Mouse (Mus musculus) adrenal gland, postnatal 25 days (tissue): ENCODE measurements around the gene Rab6a. TPM values are rescaled to one million over a fixed set of nuclear protein-coding genes. Genes with fewer than 3 reads are reported as not detected.
"Not testable (repeated sequence)": the region's sequence is repeated elsewhere in the genome, so short reads cannot be mapped to it uniquely, and the experiment has no call there.

Experiments
- DNase-seq: peaks from one replicate; pipeline ENCODE4 v3.0.0; 2021; ENCODE audit warnings: mixed read lengths
- long read RNA-seq: library from polyadenylated mRNA; stranded (forward); transcript quantifications from one replicate; pipeline ENCODE4 v2.0.0, GENCODE M21; 2021
- total RNA-seq: library from RNA; stranded (reverse); gene quantifications from 2 replicates; pipeline ENCODE4 v1.2.3, GENCODE M21; 2021

The Rab6a gene
- total RNA-seq = 64.8 and 67.5 TPM in 2 replicates
- long read RNA-seq, transcript Rab6a-201 (8 exons, 3,214 nt) = major isoform, 41 of 94 reads
- long read RNA-seq, transcript Rab6a-202 (8 exons, 3,110 nt) = minor isoform, 30 of 94 reads
- long read RNA-seq, partial matches to known transcripts = 22 of 94 reads
- long read RNA-seq, other reads (novel, unspliced or antisense) = 1 of 94 reads

DNA sequence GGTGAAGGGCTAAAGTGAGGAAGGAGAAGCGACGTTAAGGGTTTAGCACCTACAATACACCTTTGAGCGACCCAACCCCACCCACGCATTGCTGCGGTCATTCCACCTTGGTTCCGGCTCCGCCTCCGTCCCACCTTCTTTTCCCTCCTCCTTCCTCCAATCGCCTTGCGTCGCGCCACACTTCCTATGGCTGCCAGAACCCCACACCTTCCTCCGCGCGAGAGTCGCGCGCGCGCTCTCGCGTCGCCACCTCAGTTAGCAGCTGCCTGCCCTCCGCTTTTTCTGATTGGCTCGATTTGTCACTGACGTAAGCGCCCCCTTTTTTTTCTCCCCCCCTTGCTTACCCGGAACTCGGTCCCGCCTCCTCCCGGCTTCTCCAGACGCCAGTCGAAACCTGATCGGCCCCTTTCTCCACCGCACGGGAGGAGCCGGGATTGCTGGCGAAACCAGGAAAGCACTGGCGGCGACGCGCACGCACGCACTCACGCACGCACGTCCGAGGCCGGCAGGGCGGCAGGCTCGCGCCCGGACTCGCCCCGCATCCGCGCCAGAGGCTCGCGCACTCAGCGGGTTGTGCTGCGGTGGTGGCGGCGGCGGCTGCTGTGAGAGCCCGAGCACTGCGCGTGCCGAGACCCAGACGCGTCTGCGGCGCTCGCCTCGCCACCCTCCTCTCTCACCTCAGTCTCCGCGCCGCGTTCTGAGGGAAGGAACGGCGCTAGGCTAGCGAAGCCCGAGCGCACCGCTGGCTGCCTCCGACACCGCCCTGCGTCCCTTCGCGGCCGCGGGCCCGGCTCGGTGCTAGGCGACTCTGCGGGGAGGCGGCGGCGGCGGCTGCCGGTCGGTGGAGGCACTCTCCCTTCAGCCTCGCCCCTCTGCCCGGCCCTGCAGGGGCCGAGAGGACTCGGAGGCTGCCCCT, at the start of gene Rab6a:
Gene Rab6a (plus strand): TSS at position 197 of the 916 bp plus-strand sequence.
- DNase-seq = peak; percentile 95

DNA sequence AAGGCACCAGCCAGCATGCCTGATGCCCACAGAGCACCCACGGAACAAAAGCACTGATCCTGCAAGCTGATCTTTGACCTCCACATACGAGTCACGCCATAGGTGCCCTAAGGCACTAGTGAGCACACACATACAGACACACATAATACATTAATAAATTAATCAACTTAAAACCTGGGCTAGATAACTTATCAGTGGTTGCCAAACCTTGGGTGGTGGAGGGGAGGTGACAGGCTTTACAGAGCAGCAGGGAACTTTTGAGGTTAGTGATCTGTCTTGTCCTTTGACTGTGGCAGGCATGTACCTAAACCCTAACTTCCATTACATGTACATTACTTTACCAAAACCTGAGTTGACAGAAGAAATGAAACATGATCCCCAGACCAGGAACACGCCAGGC, 47.9 kb upstream of the Rab6a start:
- DNase-seq = no peak

DNA sequence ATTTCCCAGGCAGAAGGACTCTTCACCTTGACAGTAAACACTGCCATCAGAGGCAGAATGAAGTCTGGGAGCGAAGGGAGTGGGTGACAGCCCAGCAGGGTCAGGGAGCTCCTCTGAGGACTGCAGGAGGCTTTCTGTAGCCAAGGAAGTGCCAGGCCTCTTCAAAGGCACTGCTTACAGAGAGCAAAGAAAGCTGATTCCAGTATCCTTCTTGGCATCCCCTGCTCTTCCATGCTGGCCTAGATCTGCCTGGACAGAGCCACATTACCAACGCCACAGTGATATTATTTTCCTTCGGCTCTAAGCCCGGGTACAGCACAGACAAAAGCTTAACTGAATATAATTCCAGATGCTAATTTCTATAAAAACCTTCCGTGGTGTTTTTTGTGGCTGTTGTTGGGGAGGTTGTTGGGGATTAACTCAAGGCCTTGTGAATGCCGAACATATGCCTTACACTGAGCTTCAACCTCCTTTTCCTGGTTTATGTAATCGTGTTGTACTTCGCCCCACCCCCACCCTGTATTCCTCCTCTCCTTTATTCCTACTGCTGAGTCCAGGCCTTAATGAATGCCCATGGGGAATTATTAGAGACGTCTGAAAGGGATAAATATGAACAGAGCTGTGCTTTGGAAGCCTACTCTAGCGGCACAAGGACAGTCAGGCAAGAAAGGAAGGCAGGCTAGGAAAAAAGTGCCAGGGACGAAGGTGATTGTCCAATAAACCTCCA, 45.2 kb upstream of the Rab6a start:
- DNase-seq = no peak

DNA sequence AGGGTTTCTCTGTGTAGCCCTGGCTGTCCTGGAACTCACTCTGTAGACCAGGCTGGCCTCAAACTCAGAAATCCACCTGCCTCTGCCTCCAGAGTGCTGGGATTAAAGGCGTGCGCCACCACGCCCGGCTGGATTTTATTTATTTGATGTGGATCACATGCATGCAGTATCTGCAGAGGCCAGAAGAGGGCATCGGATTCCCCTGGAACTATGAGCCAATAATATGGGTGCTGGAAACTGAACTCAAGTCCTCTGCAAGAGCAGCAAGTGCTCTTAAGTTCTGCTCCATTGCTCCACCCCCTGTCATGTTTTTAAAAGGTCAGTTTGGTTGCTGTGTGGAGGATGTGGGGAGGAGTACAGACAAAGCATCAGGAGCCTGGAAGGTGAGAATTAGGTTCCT, 40.0 kb upstream of the Rab6a start:
- not testable (repeated sequence) for DNase-seq

DNA sequence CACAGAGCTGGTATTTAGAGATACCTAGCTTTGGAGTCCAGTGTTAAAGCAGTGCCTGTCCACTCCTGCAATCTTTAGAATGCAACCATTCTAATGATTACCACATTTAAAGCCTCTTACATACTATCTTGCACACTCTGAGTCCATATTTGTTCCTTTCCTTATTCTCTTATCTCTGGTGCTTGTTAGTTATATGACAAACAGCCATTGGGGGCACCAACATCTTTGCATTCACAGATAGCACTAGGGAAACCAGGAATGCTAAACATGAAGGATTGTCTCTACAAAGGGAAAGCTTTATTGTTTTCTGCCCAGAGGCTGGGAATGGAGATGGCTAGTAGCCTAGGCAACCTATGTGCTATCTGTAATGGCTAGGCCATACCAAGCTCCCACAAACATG, 37.3 kb upstream of the Rab6a start:
- DNase-seq = no peak

DNA sequence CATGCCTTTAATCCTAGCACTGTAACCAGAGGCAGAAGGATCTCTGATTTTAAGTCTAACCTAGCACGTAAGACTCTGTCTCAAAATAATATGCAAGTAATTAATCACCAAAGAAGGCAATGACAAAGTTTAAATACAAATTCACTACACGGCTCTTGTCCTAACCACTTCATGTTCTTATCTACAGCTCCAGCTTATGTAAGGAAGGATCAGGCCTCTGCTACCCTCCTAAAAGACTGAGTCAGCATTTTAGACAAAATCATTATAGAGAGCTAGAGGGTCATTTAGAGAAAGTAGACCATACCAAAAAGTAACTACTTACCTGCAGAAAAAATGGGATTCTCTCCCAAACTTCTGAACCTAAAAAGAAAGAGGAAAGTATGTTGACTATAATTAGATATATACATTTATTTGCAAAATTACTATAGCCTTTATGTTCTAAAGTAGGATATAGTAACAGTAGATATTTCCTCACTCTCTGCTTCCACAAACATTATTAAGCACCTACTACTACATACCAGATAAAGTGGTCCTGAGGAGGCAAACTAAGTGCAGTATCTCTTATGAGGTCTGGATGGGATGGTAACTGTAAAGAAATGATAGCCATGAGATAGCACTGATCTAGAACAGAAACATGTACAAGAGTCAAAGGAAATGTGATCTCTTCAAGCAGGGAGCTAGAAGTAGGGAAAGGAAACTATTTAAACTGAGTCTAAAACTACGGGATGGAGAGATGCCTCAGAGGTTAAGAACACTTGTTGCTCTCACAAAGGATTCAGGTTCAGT, 36.1 kb upstream of the Rab6a start:
- DNase-seq = no peak

DNA sequence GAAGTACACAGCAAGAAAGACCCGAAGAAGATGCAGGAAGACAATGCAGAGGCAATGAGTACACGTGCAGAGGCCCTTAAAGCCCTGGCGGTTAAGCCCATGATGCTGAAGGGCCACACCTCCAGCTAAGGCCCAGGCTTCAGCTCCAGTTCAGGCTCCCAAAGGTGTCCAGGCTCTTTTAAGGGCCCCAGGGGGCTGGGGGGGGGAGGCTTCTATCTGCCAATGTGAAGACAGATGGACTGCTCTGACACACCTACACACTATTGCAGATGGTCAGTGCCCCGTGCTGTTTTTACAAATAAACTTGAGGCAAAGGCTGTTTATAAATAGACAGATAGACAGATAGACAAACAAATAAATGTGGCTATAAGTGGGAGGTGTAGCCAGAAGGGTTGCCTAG, 35.1 kb upstream of the Rab6a start:
- no peak for DNase-seq

DNA sequence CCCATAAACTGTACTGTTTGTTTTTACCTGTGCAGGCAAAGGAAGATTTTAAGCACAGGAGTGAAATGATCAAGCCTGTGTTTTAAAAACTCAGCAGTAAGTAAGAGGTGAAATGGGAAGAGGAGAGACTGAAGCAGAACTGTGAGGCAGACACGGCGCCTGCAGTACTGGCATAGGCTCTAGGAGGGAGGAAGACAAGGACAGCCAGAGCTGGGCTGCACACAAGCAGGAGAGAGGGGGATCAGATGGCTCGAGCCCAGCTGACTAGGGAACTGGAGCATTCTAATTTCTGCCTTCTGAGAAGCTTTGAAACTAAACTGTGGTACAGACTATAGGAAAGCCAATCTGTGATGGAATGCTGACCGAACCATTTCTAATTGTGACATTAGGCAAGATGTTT, 34.5 kb upstream of the Rab6a start:
- no peak for DNase-seq

DNA sequence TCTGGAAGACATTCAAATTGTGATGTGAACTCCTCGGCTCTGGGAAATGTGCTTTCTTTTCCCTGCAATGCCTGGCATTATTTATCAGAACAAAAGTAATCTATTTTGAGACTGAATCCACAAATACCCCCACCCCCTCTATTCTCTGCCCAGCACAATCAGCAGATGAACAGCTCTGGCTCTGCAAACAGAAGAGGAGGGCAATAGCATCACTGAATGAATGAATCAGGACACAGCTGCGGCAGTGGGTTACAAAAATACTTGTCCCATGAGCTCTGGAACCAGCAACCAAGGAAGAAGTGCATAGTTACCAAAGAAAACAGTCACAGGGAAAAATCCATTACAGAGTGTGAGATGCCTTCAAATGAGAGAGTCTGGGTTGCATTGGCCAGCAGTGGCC, 28.4 kb upstream of the Rab6a start:
- no peak for DNase-seq

DNA sequence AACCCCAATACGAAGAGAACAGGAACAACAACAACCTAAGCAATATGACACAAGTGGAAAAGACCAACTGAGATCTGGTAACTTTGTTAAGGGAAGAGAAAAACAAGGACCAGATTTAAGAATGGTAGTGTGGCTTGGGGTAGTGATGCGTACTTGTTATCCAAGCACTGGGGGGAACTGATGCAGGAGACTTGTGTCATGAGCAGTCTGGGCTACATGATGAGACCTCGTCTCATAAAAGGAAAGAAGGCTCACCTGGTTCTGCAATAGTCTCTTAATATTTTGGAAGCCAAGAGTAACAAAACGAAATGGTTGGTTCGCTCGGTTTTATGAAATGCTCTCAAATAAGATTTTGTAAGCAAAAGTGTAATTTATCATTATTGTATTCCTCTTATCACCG, 25.0 kb upstream of the Rab6a start:
- no peak for DNase-seq

DNA sequence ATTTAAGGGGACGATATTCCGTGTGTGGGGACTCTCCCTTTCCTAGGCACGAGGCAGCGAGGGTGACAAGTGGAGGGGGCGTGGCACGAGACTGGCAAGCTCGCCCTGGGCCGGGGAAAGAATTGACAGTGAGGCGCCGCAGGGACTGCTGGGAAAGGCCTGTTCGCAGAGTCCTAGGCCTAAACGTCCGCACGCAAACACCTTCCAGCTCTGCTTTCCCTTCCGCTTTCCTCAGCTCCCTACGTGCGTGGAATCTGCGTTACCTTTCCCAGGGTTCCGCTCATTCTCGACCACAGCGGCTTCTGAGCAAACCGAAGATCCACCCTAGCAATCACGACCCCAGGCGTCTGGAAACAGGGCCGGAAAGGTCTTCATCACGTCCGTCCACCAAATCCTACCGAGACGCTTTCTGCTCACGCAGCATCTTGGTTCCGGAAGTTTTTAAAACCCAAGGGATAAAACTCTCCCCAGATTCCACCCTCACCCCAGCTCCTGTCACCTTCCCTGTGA, 24.4 kb upstream of the Rab6a start:
- DNase-seq = peak; percentile 90

DNA sequence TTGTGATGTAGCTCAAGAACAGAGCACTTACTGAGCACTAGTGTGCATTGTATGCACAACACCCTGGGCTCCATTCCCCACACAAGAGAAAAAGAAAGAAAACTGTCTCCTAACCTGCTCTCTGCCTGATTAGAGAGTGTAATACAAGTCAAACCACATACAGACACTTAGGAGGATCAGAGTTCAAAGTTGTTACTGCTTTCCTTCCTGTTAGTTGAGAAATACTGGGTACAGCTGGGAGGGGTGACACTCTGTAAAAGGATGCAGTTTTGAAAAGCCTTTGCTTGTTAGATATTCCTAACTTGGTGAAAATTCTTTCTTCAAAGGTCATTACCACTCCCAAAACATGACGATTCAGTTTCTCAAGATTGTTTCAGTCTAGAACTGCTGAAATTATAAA, 17.4 kb upstream of the Rab6a start:
- no peak for DNase-seq

DNA sequence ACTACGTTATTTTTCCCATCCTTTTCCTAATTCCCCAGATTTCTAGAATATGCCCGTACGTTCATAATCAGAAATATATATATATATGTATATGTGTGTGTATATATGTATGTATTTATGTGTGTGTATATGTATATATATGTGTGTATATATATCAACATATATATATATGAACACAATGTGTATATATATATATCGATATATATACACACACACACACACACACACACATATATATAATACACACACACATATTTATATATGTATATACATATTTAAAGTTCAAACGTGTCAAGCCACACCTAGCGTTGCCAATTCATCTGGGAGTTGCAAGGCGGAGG, 16.7 kb upstream of the Rab6a start:
- DNase-seq = no peak

DNA sequence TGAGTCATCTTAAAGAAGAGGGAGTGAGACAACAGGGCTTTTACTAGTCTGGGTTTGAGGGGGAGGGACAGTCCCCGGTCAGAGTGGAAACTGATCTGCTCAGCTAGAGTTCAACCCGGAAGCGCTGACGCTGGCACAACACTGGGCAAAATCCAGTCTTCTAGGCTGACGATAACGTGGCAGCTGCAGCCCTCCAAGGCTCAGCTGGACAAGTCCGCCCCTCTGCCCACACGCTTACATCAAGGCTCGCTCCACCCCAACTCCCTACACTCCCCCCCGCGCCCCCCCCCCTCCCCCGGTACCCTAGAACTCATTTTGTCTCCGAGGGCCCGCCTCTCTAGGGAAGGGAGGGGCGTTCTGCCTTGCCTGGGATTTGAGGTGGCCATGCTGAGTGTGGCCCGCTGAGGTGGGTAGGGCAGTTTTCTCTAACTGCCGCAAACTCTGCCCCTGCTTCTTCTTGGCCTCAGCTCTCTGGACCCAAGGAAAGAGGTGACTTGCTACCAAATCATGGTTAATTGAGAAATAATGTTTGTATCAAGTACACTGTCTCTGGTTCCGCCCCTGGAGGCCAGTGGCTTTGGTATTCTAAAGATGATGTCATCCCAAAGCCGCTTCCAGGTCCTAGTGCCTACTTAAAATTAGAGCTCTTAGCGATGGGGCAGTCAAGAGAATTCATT, 16.2 kb upstream of the Rab6a start:
- DNase-seq = peak; percentile 75

DNA sequence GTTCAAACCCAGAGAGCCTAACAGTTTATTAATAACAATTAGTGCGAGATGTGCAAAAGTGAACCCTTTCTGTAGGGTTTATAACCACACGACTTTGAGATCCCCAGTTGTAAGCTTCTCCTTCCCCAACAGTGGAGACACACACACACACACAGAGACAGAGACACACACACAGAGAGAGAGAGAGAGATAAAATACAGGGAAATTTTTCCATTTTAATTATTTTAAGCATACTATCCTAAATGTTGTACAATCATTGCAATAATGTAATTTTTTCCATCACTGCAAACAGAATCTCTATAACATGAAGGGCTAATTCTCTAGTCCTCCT, 15.7 kb upstream of the Rab6a start:
- DNase-seq = no peak

DNA sequence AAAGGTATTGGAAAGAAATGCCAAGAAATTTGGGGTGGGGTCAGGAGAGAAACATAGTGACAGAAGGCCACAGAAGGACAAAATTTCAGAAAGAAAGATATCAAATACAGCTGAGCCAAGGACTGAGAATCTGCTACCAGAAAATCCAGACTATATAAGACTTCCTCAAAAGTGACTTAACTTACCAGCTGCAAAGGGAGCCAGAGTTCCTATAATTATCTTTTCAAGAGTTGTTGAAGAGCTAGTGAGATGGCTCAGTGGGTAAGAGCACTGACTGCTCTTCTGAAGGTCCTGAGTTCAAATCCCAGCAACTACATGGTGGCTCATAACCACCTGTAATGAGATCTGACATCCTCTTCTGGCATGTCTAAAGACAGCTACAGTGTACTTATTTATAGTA, 13.9 kb upstream of the Rab6a start:
- no peak for DNase-seq

DNA sequence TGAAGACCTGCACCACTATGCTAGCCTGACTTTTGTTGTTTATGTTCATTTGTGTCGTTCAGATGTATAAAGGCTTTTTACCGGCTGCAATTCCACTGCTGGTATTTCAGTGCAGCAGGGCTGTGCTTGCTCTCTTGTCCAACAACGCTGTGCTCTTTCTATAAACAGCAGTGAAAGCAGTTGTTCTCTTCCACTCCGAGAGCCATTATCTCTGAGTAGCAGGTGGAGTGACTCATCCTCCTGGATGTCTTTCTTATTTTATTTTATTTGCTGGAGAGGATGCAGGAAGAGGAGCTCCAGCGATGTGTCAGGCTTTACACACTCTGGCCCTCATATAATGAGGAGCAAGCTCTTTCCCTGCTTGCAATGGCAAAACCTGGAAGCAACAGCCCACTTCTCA, 7.0 kb upstream of the Rab6a start:
- no peak for DNase-seq

DNA sequence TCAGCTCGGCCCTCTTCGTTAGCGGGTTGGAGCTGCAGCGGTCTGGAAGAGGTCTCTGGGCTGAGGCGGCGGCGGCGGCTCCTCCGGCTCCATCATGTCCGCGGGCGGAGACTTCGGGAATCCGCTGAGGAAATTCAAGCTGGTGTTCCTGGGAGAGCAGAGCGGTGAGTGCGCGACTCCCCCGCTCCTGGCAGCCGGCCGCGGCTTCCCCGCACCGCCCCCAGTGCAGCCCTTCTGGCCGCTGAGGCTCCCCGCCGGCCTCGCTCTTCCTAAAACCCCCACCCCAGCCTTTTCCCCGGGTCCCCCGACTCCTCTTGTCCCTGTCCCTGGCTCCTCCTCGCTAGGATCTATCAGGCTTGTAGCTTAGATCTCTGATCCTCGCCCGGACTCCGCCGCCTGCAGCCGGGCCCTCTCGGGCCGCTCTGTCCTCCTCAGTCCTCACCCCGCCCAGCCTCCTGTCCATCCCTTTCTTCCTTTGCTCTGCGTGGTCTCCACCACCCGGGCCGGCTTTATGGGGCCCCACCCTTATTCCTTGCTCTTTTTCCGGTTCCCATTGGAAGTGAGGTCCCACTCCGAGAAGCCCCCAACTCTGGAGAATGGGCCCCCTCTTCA, 1.0 kb downstream of the Rab6a start, which contains the start of gene Mrpl48:
Gene Mrpl48 (minus strand): TSS at position 172 of the 612 bp plus-strand sequence.
- DNase-seq = peak; percentile 68

DNA sequence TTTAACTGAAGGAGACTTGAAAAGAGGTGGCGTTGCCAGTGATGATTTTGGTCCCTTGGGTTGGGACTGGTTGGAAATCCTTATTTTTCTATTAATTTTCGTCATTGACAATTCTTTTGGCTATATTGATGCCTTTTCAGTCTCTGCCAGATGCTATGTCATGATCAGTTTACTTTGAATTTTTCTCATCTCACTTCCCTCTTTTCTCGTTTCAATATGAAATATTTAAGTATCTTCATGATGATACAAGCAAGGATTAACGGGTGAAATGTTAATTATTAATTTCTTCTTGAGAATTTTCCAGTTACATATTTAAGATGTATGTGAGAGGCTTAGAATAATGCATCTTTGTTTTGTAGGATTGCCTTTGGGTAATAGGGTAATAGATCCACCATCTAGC, 1.7 kb downstream of the Rab6a start:
- DNase-seq = no peak

DNA sequence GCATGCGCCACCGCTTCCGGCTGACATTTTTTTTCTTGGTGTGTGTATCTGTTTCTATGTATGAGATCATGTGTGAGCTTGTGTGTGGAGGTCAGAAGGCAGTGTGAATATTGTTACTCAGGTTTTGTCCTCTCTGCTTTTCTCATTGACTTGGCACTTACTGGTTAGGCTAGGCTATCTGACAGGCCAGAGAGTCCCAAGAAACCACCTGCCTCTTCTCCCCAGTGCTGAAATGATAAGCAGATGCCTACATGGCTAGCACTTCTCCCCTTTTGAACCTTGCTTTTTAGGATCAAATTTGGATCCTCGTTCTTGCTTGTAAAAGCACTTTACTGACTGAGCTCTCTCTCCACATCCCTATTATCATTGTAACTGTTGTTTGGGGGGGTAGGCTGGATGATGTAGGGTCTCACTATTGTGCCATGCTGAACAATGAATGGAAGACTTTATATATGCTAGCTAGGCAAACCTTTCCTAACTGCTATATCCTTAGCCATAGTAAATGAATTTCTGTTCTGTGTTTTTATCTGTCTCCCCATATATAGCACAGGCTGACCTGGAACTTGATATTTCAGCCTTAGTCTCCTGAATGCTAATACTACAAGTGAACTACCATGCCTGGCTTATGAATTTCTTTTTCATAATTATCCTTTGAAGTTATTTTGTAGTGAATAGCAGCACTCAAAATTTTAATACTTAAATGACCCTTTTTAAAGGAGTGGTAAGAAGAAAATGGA, 9.1 kb downstream of the Rab6a start:
- DNase-seq = no peak

DNA sequence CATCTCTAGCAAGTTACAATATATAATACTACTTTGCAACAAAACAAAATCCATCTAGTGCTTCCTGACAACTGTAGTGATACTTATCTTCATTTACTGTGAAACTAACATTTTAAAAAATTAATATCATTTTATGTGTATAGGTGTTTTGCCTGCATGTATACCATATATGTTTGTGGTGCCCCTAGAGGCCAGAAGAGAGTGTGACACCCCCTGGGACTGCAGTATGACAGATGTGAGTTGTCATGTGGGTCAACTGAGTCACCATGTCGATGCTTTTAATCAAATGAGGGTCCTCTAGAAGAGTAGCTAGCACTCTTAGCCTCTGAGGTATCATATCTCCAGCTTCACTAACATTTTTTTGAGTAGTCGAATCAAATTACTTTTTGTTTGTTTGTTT, 15.1 kb downstream of the Rab6a start:
- no peak for DNase-seq
